Mouse (Mus musculus) cerebellum, adult 2 months (tissue): ENCODE measurements around the gene Sec16a.

ENCODE experiments used
- CTCF ChIP-seq: fragments of 200-500 bp; IDR thresholded peaks from 2 replicates; pipeline ENCODE4 v1.5.1; 2011; ENCODE audit warnings: low read depth, mild to moderate bottlenecking, control low read depth, low read length, moderate library complexity, borderline replicate concordance; ENCODE audit not compliant: insufficient read depth
- POLR2A ChIP-seq: fragments of 200-500 bp; IDR thresholded peaks from 2 replicates; pipeline ENCODE4 v1.6.1; 2011; ENCODE audit warnings: low read length, control low read depth, borderline replicate concordance; ENCODE audit not compliant: insufficient read depth

GRCm38 (mm10) chr2:26441688-26442087 lies 3.3 kb downstream of the Sec16a start:
- TF ChIP-seq POLR2A (no peak), CTCF (no peak)
